In the genomic region with DNA sequence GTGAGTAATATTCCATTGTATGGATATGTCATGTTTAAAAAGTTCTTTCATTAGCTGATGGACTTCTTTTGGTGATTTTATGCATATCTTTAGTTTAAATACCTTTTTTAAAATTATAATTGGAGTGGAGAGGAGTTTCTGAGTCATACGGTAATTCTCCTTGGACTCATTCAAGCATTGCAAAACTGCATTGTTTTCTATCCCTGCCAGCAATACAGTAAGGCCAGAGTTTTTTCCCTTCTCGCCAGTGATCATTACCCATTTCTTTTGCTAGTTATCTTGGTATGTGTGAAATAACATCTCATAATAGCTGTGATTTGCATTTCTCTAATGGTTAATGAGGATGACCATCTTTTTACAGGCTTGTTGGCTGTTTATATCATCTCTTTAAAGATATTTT, we compare ENCODE assay signal across 19 mouse cellular contexts.
DNase-seq lines count a peak whose midpoint lies in the region; TF ChIP-seq lines count a peak whose summit lies in the region.
"Had no signal": no experiment of that assay in that cellular context is flagged by ENCODE, and none has a peak within 500 bp of the region (broad histone marks: within the 10 kb centered on the region; RNA-seq: fewer than 3 reads in every experiment).

No protein-coding gene starts in this region.

- no peak overlapping the region for H3K4me3 ChIP-seq in layer of hippocampus, adult 2 months

- DNase-seq in 3T3-L1 (ENCODE audit: low read depth, low spot score), result peak; percentile 39
- DNase-seq in NIH3T3 (ENCODE audit: low read depth), result peak; percentile 68
- peak; percentile 58 for DNase-seq in adipocyte (ENCODE audit: low spot score)
- no peak for DNase-seq in testis, postnatal 10 days (ENCODE audit: low spot score)
- DNase-seq in urinary bladder, postnatal 25 days (ENCODE audit: low spot score), result no peak
- no peak for DNase-seq in layer of hippocampus, adult 2 months (ENCODE audit: low spot score in 2 of 2)
- DNase-seq: adrenal gland, adult 2 months; adrenal gland, adult 8-10 months; adrenal gland, postnatal 10 days; adrenal gland, postnatal 14 days; adrenal gland, postnatal 25 days; adrenal gland, postnatal 36 days; B cell, adult 2 months; cerebellum, adult 11 months; cerebellum, adult 11-12 months; cerebellum, adult 18-20 months; cerebellum, adult 2 months; cerebellum, adult 8-10 months; cerebellum, adult 9-10 months had no signal

- H3K27ac ChIP-seq in layer of hippocampus, adult 2 months, result no peak overlapping the region

- no peak for TF ChIP-seq CTCF in layer of hippocampus, adult 2 months (conservative IDR thresholded peaks at IDR 0.05)

Comparison
In these comparisons a context has a peak if more than half of its experiments do, and no peak if none do; other contexts are left out.
1. DNase-seq: peak in 3T3-L1 (single experiment), NIH3T3 (single experiment) and adipocyte (single experiment); none in testis, postnatal 10 days (single experiment), urinary bladder, postnatal 25 days (single experiment) and layer of hippocampus, adult 2 months (0 of 2).